Comparison of ENCODE assay signal across 8 mouse cellular contexts in genomic region chr2:165055905-165056304, GRCm38 (mm10). TPM values are rescaled to one million over a fixed set of nuclear protein-coding genes. Genes with fewer than 3 reads are reported as not detected.
DNase-seq lines count a peak whose midpoint lies in the region; ATAC-seq and TF ChIP-seq lines count a peak whose summit lies in the region.

No protein-coding gene starts in this region.

- peak overlapping the region; percentile 60 for H3K4me2 ChIP-seq in limb, embryonic 13.5 days (replicated peaks)
- no peak overlapping the region; the same call in 1 of the 2 replicates for H3K4me2 ChIP-seq in midbrain, postnatal 0 days (ENCODE audit: low read depth, low read length, poor library complexity, severe bottlenecking)

- DNase-seq in B cell, adult 2 months: peak; percentile 62 to 67
- peak; percentile 51 for DNase-seq in embryonic facial prominence, embryonic 10.5 days (ENCODE audit: low spot score)
- DNase-seq in hindbrain, embryonic 10.5 days (ENCODE audit: low spot score): peak; percentile 31
- no peak for DNase-seq in midbrain, postnatal 0 days (ENCODE audit: low spot score)
- no peak for DNase-seq in Muller cell, postnatal 12 days (ENCODE audit: inconsistent ontology term)
- no peak for DNase-seq in thymus, postnatal 10 days (ENCODE audit: low spot score in 2 of 2)
- no peak for DNase-seq in left cerebral cortex, adult 18-20 months (ENCODE audit: low spot score in 2 of 2)

- H3K4me1 ChIP-seq in embryonic facial prominence, embryonic 10.5 days: peaks cover 38% of the 10 kb centered on the region
- peaks cover 45% of the 10 kb centered on the region for H3K4me1 ChIP-seq in hindbrain, embryonic 10.5 days (replicated peaks)
- H3K4me1 ChIP-seq in limb, embryonic 13.5 days: peaks cover 12% of the 10 kb centered on the region; the same call in 1 of the 2 replicates
- no peaks in the 10 kb centered on the region for H3K4me1 ChIP-seq in midbrain, postnatal 0 days (ENCODE audit: insufficient read depth, low read length)

- no peak for ATAC-seq in limb, embryonic 13.5 days (ENCODE audit: low FRiP score, low read depth)
- no peak for ATAC-seq in midbrain, postnatal 0 days (ENCODE audit: low FRiP score)

- WGBS in embryonic facial prominence, embryonic 10.5 days: 7% methylated on average over 7 of the region's 7 CpGs
- 9% methylated on average over 7 of the region's 7 CpGs for WGBS in hindbrain, embryonic 10.5 days
- WGBS in limb, embryonic 13.5 days: 2% methylated on average over 7 of the region's 7 CpGs
- WGBS in midbrain, postnatal 0 days: 11% methylated on average over 7 of the region's 7 CpGs

- H3K9ac ChIP-seq in limb, embryonic 13.5 days: peak overlapping the region; percentile 8; the same call in 1 of the 2 replicates
- H3K9ac ChIP-seq in midbrain, postnatal 0 days (replicated peaks; ENCODE audit: low read length, poor library complexity, severe bottlenecking): no peak overlapping the region

- no peaks in the 10 kb centered on the region for H3K9me3 ChIP-seq in embryonic facial prominence, embryonic 10.5 days
- peaks cover 7% of the 10 kb centered on the region; the same call in 1 of the 2 replicates for H3K9me3 ChIP-seq in hindbrain, embryonic 10.5 days
- H3K9me3 ChIP-seq in limb, embryonic 13.5 days: 0 out of 2 replicates have a peak, but pooled peaks cover 4% of the 10 kb centered on the region
- no peaks in the 10 kb centered on the region for H3K9me3 ChIP-seq in midbrain, postnatal 0 days (ENCODE audit: low read length)

- TF ChIP-seq CTCF in midbrain, postnatal 0 days (IDR thresholded peaks at IDR 0.05): no peak

- peak overlapping the region; percentile 55 for H3K4me3 ChIP-seq in embryonic facial prominence, embryonic 10.5 days
- peak overlapping the region; percentile 49 for H3K4me3 ChIP-seq in hindbrain, embryonic 10.5 days
- H3K4me3 ChIP-seq in limb, embryonic 13.5 days: peak overlapping the region; percentile 32
- peak overlapping the region; percentile 10; the same call in 1 of the 2 replicates for H3K4me3 ChIP-seq in midbrain, postnatal 0 days (ENCODE audit: low read depth, low read length)

- peaks cover 29% of the 10 kb centered on the region; the same call in 1 of the 2 replicates for H3K27me3 ChIP-seq in embryonic facial prominence, embryonic 10.5 days (replicated peaks; ENCODE audit: low read depth, poor library complexity, severe bottlenecking)
- H3K27me3 ChIP-seq in hindbrain, embryonic 10.5 days (ENCODE audit: insufficient read depth, poor library complexity, severe bottlenecking): peaks cover 24% of the 10 kb centered on the region
- peaks cover 13% of the 10 kb centered on the region for H3K27me3 ChIP-seq in limb, embryonic 13.5 days
- H3K27me3 ChIP-seq in midbrain, postnatal 0 days (ENCODE audit: insufficient read depth, low read length): no peaks in the 10 kb centered on the region

- no peaks in the 10 kb centered on the region for H3K36me3 ChIP-seq in embryonic facial prominence, embryonic 10.5 days (replicated peaks)
- H3K36me3 ChIP-seq in hindbrain, embryonic 10.5 days: no peaks in the 10 kb centered on the region
- H3K36me3 ChIP-seq in limb, embryonic 13.5 days: no peaks in the 10 kb centered on the region
- H3K36me3 ChIP-seq in midbrain, postnatal 0 days (ENCODE audit: insufficient read depth, low read length): no peaks in the 10 kb centered on the region

- peak overlapping the region; percentile 51 for H3K27ac ChIP-seq in embryonic facial prominence, embryonic 10.5 days (replicated peaks)
- peak overlapping the region; percentile 81 for H3K27ac ChIP-seq in hindbrain, embryonic 10.5 days
- no peak overlapping the region for H3K27ac ChIP-seq in limb, embryonic 13.5 days
- H3K27ac ChIP-seq in midbrain, postnatal 0 days (ENCODE audit: low read depth, low read length): no peak overlapping the region

RNA-seq across cellular contexts. Expression of gene Cd40, which starts 0.5 kb away (rescaled TPM):
- 5.0 and 6.2 TPM in 2 replicates for polyA plus RNA-seq in embryonic facial prominence, embryonic 10.5 days (2016; fragmentation: Nextera tagmentation; extraction: Ambion mirVana)
- polyA plus RNA-seq in hindbrain, embryonic 10.5 days (2016; fragmentation: Nextera tagmentation; extraction: Ambion mirVana): 7.2 and 8.1 TPM in 2 replicates
- 7.5 and 8.4 TPM in 2 replicates for polyA plus RNA-seq in limb, embryonic 13.5 days (2015; fragmentation: Nextera tagmentation; extraction: Ambion mirVana)
- 5.2 and 5.9 TPM in 2 replicates for total RNA-seq in midbrain, postnatal 0 days (2014; rRNA removed)
- 4.4 and 6.4 TPM in 2 replicates for polyA plus RNA-seq in midbrain, postnatal 0 days (2015; fragmentation: Nextera tagmentation; extraction: Ambion mirVana)
- total RNA-seq in left cerebral cortex, adult 18-20 months (2021): under 1 TPM; 0.44 to 0.80 TPM

RNA-seq across cellular contexts. Expression of gene Ncoa5, which starts 21.2 kb away (rescaled TPM):
- polyA plus RNA-seq in embryonic facial prominence, embryonic 10.5 days (2016; fragmentation: Nextera tagmentation; extraction: Ambion mirVana): 98.9 TPM in 2 replicates
- 101 and 102 TPM in 2 replicates for polyA plus RNA-seq in hindbrain, embryonic 10.5 days (2016; fragmentation: Nextera tagmentation; extraction: Ambion mirVana)
- polyA plus RNA-seq in limb, embryonic 13.5 days (2015; fragmentation: Nextera tagmentation; extraction: Ambion mirVana): 92.3 and 99.1 TPM in 2 replicates
- 74.5 and 79.2 TPM in 2 replicates for total RNA-seq in midbrain, postnatal 0 days (2014; rRNA removed)
- 54.3 and 65.5 TPM in 2 replicates for polyA plus RNA-seq in midbrain, postnatal 0 days (2015; fragmentation: Nextera tagmentation; extraction: Ambion mirVana)
- total RNA-seq in left cerebral cortex, adult 18-20 months (2021): 10 to 100 TPM; 53.4 to 56.8 TPM

RNA-seq across cellular contexts. Expression of gene 1700025C18Rik, which starts 34.6 kb away (rescaled TPM):
- not detected in 2 replicates for polyA plus RNA-seq in embryonic facial prominence, embryonic 10.5 days (2016; fragmentation: Nextera tagmentation; extraction: Ambion mirVana)
- polyA plus RNA-seq in hindbrain, embryonic 10.5 days (2016; fragmentation: Nextera tagmentation; extraction: Ambion mirVana): not detected in 2 replicates
- polyA plus RNA-seq in limb, embryonic 13.5 days (2015; fragmentation: Nextera tagmentation; extraction: Ambion mirVana): not detected in 2 replicates
- total RNA-seq in midbrain, postnatal 0 days (2014; rRNA removed): not detected in 2 replicates
- polyA plus RNA-seq in midbrain, postnatal 0 days (2015; fragmentation: Nextera tagmentation; extraction: Ambion mirVana): not detected in 2 replicates
- total RNA-seq in left cerebral cortex, adult 18-20 months (2021): not detected

Comparison
In these comparisons a context has a peak if more than half of its experiments do, and no peak if none do; other contexts are left out.
1. DNase-seq: peak in B cell, adult 2 months (2 of 2), embryonic facial prominence, embryonic 10.5 days (single experiment) and hindbrain, embryonic 10.5 days (single experiment); none in midbrain, postnatal 0 days (single experiment), Muller cell, postnatal 12 days (single experiment), thymus, postnatal 10 days (0 of 2) and left cerebral cortex, adult 18-20 months (0 of 2).
2. H3K27ac ChIP-seq: peak in embryonic facial prominence, embryonic 10.5 days (single experiment) and hindbrain, embryonic 10.5 days (single experiment); none in limb, embryonic 13.5 days (single experiment) and midbrain, postnatal 0 days (single experiment).
3. Peak in every context shown above with its lines, with median percentiles within 50 percentile points of each other: H3K4me3 ChIP-seq.